Mouse (Mus musculus) naive thymus-derived CD4-positive, alpha-beta T cell, adult 2 months (primary cell): ENCODE results near the gene Actl11.

ENCODE experiments used
- DNase-seq: peaks from one replicate; pipeline ENCODE4 v3.0.0-alpha.2; 2011; ENCODE audit warnings: low read depth

Actl11 gene

GRCm38 (mm10) chr9:107923021-107923420, 5.2 kb upstream of the Actl11 start:
- peak; percentile 40 for DNase-seq

GRCm38 (mm10) chr9:107923956-107924355, 4.3 kb upstream of the Actl11 start:
- no peak for DNase-seq

DNA sequence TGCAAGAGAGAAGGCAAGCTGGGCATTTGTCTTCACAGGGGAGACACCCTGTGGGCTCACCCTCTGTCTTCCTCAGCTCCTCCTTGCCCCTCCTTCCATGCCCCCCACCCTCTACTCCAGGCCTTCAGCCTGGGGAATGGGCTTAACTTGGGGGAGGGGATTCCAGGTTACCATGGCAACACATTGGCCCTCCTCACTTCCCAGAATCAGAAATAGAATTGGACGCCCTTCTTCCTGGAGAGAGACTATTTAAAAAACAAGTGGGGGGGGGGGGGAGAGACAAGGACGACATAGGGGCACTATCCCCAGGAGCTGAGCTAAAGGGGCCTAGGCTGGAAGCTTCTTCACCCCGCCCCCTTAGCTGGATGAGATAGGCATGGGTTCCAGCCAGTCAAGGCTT, 3.0 kb upstream of the Actl11 start:
- no peak for DNase-seq

DNA sequence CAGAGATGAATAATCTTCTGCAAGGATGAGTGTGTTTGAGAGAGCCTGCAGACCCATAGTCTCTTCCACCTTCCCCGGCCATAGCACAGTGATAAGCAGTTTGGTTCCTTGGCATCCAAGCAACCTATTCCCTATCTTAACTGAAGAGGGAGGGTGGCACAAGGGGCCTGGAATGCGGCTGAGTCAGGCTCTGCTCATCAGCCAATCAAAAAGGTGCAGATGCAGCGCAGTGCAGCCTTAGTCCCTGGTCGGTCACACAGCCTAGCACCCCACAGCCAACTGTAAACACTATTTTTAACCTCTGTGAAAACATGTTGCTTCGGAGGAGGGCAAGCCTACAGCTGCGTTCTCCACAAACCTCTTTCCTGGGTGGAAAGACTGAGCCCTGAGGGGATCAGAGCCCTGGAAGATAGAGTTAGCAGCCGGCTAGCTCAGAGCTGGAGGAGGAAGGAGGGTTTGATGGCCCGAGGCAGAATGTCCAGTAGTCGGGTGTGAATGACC, 1.3 kb upstream of the Actl11 start:
- DNase-seq, result no peak

DNA sequence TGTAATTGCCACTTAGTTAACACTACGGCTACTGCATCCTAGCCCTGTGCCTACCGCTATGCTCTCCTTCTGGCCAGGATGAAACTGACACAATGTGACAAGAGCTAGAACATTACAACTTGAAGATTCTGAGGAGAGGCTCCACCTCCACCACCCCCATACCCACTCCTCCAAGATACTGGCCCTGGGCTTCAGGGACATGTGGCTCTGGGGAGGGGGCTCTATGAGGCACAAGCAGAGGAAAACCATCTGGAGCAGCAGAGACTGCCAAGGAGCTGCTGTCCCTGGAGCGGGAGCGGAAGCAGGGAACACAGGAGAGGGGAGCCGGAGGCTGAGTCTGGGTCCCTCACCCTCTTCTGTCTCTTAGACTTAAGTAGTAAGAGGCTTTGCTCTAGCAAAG, 520 bp upstream of the Actl11 start:
- no peak for DNase-seq

DNA sequence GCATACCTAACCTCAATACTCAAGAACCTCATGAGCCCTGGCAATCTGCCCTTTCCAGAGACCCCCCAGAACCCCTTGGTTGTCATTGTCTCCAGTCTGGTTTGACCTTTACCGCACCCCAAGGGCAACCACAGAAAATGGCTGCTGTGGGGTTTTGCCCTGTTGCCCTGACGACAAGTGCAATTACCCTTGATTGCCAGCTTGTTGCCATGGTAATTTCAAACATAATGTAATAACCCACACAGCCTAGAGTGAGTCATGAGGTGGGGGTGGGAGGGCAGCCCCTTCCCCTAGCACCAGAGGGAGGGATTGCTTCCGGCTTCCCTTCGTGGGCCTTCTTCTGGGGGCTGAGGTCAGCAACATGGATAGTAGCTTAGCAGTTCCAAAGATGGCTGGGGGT, 4.0 kb downstream of the Actl11 start:
- no peak for DNase-seq

- no peak for DNase-seq
These were observed 5.9 kb downstream of the Actl11 start for GRCm38 (mm10) chr9:107934146-107934545.

DNA sequence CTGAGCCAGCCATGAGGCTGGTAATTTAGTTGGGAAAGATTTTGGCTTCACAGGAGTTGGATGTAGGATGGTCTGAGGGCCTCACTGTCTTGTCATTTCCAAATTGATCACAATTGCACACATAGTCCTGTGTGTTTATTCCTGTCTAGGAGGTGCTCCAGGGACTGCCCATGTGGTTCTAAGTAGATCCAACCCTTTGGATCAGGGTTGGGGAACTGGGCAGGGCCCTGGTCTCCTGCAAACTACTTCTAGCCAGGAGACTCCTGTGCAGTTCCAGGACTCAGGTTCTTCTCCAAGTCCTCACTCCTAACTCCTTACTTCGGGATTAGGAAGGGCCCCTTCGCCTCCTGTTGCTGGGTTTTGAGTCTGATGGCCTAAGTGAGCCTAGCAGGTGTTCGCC, 7.1 kb downstream of the Actl11 start, which contains the start of gene Camkv:
Gene Camkv, plus strand, starts transcription at position 301 of the 400 bp plus-strand sequence.
- peak; percentile 24 for DNase-seq

GRCm38 (mm10) chr9:107935790-107936214, 7.5 kb downstream of the Actl11 start:
- DNase-seq, result peak; percentile 47

GRCm38 (mm10) chr9:107936215-107936822, 8.1 kb downstream of the Actl11 start:
- peak; percentile 12 for DNase-seq

- DNase-seq, result no peak
These were observed 8.6 kb downstream of the Actl11 start for GRCm38 (mm10) chr9:107936831-107937230.

DNA sequence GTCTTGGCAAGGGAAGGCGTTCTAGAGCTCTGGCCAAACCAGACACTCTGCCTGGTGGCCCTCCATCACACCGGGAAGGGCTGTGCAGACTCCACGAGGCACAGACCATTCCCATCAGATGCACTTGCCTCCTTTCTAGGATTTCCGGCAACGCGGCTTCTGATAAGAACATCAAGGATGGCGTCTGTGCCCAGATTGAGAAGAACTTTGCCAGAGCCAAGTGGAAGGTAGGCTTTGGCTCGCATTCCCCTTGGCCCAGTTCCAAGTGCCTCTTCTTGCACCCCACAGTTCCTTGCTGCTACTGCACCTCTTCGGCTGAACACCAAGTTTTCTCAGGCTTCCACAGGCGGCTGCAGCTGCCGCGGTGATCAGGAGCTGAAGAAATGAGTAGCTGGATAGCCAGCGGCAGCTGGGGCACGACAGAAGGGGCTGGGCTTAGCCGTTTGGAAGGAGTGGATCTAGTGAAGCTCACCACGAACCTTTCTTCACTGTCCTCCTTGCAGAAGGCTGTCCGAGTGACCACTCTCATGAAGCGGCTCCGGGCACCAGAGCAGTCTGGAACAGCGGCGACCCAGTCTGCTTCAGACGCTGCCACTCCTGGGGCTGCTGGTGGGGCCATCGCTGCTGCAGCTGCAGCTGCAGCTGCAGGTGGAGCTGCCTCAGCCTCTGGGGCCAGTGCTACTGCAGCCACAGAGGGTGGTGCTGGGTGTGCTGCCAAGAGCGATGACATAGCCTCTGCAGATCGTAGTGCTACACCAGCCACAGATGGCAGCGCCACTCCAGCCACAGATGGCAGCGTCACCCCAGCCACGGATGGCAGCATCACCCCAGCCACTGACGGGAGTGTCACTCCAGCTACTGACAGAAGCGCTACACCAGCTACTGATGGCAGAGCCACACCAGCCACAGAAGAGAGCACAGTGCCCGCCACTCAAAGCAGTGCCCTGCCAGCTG, 19.2 kb downstream of the Actl11 start:
- DNase-seq, result no peak

GRCm38 (mm10) chr9:107949184-107949921, 21.1 kb downstream of the Actl11 start:
- no peak for DNase-seq

DNA sequence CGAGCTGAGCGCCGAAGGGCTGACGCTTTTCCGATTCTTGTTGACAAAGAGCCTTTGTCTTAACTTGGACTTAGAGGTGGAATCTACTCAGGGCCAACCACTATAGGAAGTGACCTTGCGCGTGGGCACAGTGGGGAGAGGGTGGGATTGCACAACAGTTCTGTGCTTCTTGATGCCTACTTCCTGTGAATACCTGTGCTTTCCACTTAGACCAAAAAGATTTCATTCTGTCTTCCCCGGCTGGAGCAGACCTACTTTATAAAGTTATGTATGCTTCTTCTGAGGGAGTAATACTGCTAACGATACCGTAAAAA, 21.6 kb downstream of the Actl11 start, which contains the start of gene Traip:
Gene Traip, plus strand, starts transcription at position 215 of the 314 bp plus-strand sequence.
- no peak for DNase-seq

DNA sequence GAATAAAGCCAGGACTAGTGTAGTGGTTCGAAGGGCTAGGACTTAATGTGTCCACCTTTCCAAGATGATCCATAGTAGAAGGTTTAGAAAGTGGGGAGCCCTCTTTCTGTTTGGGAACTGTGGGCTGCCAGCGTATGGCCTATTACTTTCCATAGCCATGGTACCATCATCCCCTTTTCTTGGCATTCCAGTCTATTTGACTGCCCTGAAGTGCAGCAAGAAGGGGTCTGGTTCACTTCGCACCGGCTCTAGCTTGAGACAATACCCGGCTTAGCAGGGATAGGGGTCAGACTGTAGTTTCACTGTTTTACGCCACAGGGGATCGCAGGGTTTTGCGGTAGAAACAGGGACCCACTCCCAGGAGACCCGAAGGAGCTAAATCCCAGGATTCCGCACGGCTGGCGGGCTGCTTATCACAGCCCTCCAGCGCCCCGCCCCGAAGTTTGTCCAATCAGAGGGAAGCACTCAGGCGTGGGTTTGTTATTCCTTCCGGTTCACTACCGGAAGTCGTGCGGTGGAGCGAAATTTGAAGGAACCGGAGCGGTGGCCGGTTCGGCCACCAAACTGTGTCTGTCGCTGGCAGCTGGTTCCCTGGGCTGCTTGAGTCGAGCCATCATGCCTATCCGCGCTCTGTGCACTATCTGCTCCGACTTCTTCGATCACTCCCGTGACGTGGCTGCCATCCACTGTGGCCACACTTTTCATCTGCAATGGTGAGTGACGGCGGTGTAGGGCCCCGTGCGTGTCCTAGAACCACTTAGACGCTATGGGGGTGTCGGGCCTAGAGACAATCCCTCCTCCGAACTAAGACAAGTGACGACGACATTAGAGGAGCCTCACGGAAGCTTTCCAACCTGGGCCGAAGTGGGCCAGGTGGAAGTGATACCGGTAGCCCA, 22.4 kb downstream of the Actl11 start:
- DNase-seq, result peak; percentile 85

DNA sequence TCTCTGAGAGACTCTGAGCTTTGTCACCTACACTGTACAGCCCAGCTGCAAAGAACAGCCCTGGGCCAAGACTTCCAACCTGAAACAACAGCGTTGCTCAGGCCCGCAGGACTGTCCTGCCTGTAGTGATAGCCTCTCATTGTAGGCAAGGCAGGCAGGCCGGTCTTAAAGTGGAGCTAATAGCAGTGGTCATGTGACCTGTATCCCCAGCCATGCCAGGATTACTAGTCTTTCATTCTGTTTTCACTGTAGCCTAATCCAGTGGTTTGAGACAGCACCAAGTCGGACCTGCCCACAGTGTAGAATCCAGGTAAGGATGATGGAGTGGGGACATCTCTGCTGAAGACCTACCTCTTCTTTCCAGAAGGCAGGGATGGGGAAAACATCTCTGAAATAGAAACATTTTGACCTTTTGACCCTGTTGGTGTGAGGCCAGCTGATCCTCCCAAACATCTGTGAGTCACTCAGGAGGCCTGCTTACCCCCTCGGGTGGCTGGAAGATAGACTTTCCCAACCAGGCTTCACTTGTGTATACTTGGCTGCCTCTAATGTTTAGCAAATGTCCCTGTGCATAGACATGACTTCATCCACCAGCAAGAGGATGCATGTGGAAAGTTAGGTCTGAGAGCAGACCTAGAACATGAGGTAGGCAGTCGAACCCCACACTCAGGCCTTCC, 27.5 kb downstream of the Actl11 start:
- DNase-seq, result no peak

GRCm38 (mm10) chr9:107957141-107957540, 28.9 kb downstream of the Actl11 start:
- no peak for DNase-seq

- DNase-seq, result no peak
These were observed 31.6 kb downstream of the Actl11 start for GRCm38 (mm10) chr9:107959896-107960295.

DNA sequence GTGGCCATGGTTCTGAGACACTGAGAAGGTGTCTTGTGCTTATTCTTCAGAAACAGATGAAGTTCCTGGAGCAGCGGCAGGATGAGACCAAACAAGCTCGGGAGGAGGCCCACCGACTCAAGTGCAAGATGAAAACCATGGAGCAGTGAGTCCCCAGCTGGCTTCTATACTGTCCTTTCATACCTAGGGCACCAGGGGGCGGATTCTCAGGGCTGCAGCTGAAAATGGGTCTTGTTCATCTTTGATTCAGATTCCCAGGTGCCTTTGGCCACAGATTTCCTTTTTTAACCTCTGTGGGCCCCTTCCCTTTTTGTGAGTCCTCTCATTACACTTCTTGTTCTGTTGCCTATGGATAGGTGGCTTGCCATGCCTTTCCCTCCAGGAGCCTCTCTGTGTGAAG, 32.7 kb downstream of the Actl11 start:
- DNase-seq, result no peak

DNA sequence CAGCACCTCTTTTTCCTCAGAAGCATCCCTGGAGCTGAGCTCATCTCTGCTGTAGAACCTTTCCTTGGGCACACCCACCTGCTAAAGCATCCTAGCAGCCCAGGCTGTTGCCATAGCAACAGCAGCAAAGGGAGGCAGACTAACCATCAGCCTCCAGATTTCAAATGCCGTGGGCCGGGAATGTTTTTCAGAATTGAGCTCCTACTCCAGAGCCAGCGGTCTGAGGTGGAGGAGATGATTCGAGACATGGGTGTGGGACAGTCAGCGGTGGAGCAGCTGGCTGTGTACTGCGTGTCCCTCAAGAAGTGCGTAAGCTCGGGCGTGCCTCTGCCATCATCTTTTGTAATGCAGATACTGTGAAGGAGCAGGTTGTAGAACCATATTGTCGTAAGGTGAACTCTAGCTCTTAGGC, 33.1 kb downstream of the Actl11 start:
- no peak for DNase-seq

DNA sequence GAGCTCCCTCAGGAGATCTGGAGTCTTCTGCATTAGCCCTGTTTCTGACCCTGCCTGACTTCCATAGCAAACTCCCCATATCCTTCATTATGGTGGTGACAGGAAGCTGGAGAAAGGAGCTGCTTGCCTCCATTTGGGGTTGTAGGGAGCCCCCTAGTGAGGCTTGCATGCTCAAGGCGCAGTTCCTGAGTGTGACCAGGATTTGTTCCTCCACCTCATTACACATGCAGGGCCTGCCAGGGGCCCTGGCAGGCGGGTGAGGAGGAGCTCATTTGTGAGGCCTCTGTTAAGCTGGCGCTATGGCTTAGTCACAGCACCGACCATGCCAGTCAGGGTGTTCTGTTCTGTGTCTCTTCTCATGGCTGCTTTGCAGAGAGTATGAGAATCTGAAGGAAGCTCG, 33.6 kb downstream of the Actl11 start:
- DNase-seq, result no peak
